Mouse (Mus musculus): ENCODE results near the gene Gpr155. TPM values are rescaled to one million over a fixed set of nuclear protein-coding genes. Genes with fewer than 3 reads are reported as not detected.

Gpr155 gene
- 14.8 and 15.4 TPM in 2 replicates for polyA plus RNA-seq (2015; fragmentation: Nextera tagmentation; extraction: Ambion mirVana)

GRCm38 (mm10) chr2:73386356-73387046, at the start of gene Gpr155:
Gene Gpr155, minus strand, starts transcription at chr2:73386572.

GRCm38 (mm10) chr2:73312152-73313116, 73.9 kb downstream of the Gpr155 start, which contains the start of the genes Scrn3 and Cir1:
Gene Scrn3, plus strand, starts transcription at chr2:73312601.
Gene Cir1, minus strand, starts transcription at chr2:73312701.

Other genes with a start within 250 kb of the Gpr155 start
- 105 and 115 TPM in 2 replicates for gene Ola1, start 167.6 kb downstream of the Gpr155 start, polyA plus RNA-seq (2015; fragmentation: Nextera tagmentation; extraction: Ambion mirVana)
- 0.88 and 1.3 TPM in 2 replicates for gene Sp9, start 114.6 kb downstream of the Gpr155 start, polyA plus RNA-seq (2015; fragmentation: Nextera tagmentation; extraction: Ambion mirVana)
- 8.5 and 9.2 TPM in 2 replicates for gene Scrn3, start 74.0 kb downstream of the Gpr155 start, polyA plus RNA-seq (2015; fragmentation: Nextera tagmentation; extraction: Ambion mirVana)
- 25.9 and 27.0 TPM in 2 replicates for gene Cir1, start 73.9 kb downstream of the Gpr155 start, polyA plus RNA-seq (2015; fragmentation: Nextera tagmentation; extraction: Ambion mirVana)
- gene Wipf1, start 143.2 kb upstream of the Gpr155 start, polyA plus RNA-seq (2015; fragmentation: Nextera tagmentation; extraction: Ambion mirVana), result 2.4 and 2.7 TPM in 2 replicates
- gene Chrna1, start 193.8 kb upstream of the Gpr155 start, polyA plus RNA-seq (2015; fragmentation: Nextera tagmentation; extraction: Ambion mirVana), result 0.30 and 0.33 TPM in 2 replicates